Mouse (Mus musculus) retina, adult 2 months (tissue): ENCODE data around the gene Gls2.

ENCODE experiments used
- DNase-seq: peaks from one replicate; pipeline ENCODE4 v3.0.0-alpha.2; 2012; ENCODE audit warnings: low read depth, low spot score

Gene Gls2

DNA sequence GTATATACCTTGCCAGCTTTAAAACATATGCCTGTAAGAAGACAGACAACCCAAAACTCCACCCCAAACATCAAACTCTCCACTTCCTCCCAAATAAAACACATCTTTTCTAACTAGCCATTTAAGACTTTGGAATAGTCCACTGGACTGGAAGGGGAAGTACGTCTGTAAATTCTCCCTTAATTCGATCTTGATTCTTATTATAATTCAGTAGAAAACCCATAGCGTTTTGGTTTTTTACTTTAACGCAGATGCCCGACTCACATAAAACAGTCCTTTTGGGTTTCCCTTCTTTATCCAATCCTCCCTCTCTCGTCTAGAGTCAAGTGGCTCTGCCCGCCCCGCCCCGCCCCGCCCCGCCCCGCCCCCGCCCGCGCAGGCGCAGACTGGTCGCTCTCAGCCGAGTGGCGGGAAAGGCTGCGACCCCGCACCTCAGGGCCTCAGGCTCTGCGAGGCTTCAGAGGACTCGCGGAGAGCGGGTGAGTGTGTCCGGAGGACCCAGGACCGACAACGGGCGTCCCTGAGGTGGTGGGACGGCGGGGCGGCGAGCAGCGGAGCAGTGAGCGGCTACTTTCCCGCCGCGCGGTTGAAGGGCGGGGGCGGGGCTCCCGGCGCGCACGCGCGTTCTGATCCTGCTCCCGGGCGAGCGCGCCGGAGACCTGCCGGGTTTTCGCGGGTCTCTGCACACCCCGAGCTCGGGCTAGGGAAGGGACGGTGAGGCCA lies 37.6 kb downstream of the Gls2 start, which contains the start of gene Timeless:
TSS of gene Timeless (plus strand) at position 369 of the 723 bp plus-strand sequence.
- DNase-seq = peak; percentile 64

DNA sequence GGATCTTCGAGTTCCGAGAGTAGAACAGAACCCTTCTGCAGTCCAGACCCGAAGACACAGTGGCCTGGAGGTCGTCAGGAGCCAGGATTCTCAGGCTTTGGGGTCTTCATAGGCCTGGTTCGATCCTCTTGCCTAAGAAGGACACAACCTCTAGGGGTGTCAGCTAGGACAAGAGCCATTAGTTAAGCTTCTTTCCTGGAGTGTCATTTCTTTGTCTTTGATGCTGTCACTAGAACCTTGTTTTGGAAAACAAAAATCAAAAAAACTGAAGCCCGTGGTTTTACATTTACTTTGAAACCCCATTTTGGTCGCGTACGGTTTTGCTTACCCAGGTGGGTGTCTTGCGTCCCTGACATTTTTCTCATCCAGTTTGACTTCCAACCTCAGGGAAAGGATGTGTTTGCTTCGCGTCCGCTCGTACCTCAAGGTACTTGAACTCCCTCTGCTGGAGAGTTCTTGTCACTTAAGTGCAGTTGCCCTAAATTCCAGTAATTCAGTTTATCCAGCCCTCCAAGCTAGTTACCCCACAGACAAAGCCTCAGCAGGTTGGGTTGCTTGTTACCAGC lies 38.2 kb downstream of the Gls2 start:
- peak; percentile 53 for DNase-seq

DNA sequence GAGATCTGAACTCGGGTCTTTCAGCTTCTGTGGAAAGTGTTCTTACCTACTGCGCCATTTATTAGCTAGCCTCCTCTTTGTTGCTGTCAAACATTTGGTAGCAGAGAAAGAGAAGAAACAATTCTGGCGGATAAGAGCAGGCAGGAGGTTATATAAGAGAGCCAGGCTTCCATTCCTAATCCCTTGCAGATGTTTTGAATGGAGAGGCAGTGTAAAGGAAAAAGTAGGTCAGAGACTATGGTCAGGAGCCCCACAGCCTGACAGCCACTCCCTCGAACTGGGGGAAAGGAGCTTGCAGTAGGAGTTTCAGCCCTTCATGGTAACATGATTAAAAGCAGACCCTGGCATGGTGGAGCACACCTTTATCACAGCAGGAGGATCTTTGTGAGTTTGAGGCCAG lies 42.1 kb downstream of the Gls2 start:
- peak; percentile 23 for DNase-seq

DNA sequence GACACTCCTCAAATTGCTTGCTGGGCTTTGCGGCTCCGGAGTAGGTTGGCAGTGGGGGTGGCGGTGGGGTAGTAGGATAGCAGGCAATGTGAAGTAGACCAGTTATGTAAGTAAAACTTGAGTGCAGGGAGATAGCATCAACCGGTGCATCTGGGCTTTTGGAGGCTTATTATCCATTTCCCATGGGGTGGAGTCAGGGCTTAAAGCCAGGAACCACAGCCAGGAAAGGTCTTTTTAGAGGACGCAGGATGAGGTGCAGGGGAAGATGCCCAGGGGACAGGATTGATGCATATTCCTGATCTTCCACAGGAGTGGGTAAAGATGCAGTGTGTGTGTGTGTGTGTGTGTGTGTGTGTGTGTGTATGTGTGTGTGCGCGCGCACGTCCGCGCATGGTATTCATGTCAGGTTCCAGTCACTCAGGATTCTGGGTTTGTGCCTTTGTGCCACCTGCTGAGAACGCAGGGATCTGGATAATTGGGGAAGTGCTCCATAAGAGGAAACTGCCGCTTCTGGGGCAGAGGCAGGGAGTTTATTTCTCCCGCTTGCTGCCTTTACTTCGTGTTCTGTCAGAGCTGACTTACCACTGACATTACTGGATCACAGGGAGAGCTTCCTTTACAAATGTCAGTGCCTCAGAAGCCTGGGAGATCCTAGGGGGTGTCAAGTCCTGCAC lies 43.7 kb downstream of the Gls2 start:
- no peak for DNase-seq

DNA sequence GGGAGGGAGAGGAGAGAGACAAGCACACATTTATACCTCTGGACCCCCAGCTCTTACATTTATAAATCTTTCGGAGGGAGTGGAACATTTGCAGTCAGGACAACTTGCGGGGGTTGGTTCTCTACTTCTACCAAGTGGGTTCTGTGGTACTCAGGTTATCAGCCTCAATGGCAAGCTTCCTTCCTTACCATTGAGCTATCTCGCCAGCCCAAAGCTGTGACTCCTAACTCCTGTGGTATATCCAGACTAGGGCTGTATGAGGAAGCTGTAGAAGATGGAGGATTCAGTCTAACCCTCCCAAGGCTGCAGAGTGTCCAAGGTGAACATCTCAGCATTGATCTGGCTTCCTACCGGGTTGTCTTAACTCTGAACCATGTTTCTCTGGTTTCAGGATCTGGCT lies 44.9 kb downstream of the Gls2 start:
- no peak for DNase-seq

DNA sequence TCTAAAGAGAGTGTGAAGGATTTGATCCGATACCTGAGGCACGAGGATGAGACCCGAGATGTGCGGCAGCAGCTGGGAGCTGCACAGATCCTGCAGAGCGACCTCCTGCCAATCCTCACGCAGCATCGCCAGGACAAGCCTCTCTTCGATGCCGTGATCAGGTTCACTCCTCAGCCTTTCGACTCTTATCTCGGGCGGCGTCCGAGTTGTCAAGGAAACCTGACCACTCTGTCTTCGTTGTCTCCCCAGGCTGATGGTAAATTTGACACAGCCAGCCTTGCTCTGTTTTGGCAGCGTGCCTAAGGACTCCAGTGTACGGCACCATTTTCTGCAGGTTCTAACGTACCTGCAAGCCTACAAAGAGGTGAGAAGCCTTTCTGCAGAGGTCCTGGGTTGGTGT lies 45.9 kb downstream of the Gls2 start:
- DNase-seq = no peak

DNA sequence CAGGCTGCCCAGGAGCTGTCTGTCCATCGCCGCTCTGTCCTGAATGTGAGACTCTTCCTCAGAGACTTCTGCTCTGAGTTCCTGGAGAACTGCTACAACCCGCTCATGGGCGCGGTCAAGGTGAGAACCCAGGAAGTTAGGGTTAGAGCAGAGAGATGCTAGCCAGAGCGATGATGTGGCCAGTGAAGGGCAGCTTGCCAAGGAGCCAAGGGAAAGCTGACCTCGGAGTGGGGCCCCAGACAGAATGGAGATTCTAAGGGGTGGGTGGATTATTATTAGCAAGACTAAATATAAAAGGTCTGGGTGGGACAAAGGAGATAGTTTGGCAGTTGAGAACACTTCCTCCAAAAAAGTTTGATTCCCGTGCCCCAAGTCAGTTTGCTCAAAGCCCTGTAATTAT lies 49.0 kb downstream of the Gls2 start:
- DNase-seq = no peak

DNA sequence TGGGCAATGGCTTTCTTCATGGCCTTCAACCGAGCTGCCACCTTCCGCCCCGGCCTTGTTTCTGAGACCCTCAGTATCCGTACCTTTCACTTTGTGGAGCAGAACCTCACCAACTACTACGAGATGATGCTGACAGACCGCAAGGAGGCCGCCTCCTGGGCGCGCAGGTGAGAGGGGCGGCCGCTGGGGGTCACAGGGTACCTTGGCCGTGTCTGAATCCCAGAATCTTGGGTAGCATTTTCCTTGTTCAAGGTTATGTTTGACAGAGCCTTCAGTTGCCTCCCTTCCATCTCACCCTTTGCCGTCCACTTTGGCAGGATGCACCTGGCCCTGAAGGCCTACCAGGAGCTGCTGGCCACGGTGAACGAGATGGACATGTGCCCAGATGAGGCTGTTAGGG lies 49.9 kb downstream of the Gls2 start:
- DNase-seq = no peak

DNA sequence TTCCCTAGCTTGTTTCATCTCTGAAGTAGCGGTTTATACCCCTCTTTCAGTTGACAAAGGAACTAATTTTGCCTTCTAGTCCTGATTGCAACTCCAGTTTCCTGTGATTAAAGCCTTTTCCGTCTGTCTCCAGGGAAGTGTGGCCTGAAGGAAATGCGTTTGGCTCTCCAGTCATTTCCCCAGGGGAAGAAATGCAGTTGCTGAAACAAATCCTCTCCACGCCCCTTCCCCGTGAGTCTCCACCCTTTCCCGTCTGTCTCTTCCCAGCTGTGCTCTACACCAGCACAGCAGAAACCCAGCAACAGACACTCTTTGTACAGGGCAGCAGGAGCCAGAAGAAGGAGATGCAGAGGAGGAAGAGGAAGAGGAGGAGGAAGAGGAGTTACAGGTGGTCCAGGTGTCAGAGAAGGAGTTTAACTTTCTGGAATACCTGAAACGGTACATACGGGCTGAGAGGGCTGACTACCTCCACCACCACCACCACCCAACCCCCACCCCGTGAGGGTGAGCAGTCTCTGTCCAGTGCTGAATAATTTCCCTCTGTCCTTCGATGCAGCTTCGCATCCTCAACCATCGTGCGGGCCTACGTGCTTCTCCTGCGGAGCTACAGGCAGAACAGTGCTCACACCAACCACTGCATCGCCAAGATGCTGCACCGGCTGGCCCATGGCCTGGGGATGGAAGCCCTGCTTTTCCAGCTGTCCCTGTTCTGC lies 52.9 kb downstream of the Gls2 start:
- no peak for DNase-seq

DNA sequence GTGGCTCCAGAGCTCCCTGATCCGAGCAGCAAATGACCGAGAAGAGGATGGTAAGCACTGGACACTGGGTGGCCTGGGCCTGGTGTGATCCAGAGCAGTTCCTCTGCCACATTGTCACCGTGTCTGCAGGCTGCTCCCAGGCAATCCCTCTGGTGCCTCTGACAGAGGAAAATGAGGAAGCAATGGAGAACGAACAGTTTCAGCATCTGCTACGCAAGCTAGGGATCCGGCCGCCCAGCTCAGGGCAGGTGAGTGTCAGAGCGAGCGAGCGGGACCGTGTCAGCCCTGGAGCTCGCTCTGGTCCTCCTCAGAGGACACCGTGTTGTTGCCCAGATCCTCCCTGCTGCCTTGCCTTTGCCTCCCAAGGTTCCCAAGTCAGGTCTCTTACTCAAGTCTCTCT lies 56.3 kb downstream of the Gls2 start:
- no peak for DNase-seq

DNA sequence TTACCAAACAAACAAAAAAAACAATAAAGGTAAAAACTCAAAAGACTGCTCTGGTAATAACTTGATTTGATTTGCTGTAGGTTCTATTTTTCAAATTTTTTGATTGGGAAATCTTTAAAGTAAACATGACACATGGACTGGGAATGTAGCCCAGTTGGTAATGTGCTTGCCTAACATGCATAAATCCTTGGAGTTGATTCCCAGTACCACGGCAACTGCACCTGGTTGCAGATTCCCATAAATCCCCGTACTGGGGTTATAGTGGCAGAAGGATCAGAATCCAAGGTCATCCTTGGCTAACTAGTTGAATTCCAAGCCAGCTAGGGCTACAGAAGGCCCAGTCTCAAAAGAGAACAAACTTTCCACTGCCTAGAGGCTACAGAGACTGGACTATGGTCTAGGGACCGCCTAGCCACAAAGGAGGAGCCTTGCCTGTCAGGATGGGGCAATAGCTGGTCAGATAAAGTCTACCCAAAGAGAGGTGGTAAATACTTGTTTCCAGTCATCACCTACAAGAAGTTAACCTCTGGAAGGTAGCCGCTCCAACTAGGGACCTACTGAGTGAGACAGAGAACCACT lies 59.5 kb downstream of the Gls2 start, which contains the start of gene Apon:
TSS of gene Apon (plus strand) at position 420 of the 579 bp plus-strand sequence.
- no peak for DNase-seq

DNA sequence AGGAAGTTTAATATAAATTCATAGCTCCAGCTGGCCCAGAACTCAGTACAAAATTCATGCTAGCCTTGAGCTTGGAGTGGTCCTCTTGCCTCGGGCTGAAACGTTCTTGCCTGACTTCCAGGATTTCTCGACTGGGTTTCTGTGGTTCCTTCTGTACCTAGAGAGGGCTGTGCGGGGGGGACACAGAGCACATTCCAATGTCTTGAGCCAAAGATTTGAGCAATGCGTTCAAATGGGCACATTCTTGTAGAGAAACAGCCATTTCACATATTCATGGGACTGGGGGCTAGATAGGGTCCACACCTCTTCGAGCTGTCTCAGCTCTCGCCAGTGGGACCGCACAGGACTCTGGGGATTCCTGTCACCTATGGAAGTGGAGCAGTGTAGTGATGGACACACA lies 61.7 kb downstream of the Gls2 start:
- no peak for DNase-seq

DNA sequence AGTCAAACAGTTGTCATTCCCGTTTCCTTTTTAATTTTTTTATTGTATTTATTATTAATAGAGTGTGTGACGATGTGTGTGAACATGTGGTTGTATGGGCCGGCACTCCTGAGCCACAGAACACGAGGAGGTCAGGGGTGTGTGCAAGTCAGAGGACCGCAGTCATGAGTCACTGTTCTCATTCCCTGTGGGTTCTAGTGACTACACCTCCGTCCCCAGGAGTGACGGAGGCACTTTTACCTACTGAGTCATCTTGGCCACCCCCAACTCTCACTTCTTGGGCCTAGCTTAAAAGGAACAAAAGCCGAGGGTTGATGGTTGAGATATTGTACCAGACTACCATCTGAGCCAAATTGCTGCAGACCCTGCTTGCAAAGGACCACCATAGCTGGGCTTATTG lies 62.1 kb downstream of the Gls2 start:
- no peak for DNase-seq

DNA sequence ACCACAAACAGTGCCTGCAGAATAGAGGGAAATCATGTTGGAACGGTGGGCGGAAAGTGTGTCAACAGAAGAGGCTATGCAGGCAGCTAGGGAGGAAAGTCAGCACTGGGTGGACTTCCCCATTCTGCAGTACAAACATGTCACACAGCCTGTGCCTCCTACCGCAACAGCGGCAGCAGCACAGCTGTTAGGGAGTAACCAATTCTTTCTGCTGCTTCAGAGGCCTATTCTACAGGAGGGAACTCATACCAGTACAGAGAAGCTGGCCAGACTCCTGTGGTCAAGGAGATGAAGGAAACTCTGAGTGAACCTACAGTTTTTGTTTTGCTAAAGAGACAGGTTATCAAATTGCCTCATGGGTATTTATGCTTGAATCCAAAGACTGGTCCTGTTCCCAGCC lies 64.7 kb downstream of the Gls2 start:
- no peak for DNase-seq
